Mouse (Mus musculus) kidney, embryonic 15.5 days (tissue): ENCODE measurements around the gene Gm45233. TPM values are rescaled to one million over a fixed set of nuclear protein-coding genes. Genes with fewer than 3 reads are reported as not detected.

Experiments
- ATAC-seq: fragments of 200-750 bp; cut with Nextera tagmentation; replicated peaks from 2 replicates; pipeline ENCODE4 v1.8.0; 2017; ENCODE audit warnings: moderate TSS enrichment; ENCODE audit not compliant: low FRiP score
- H3K27ac ChIP-seq: fragments of 300-500 bp; sonication (generic); 2 replicates; pipeline ENCODE4 v1.5.1; 2015; ENCODE audit warnings: mild to moderate bottlenecking, inconsistent platforms
- H3K27me3 ChIP-seq: fragments of 300-500 bp; sonication (generic); 2 replicates; pipeline ENCODE4 v1.6.1; 2015; ENCODE audit warnings: inconsistent platforms
- H3K36me3 ChIP-seq: fragments of 300-500 bp; sonication (generic); 2 replicates; pipeline ENCODE4 v1.6.1; 2015; ENCODE audit warnings: inconsistent platforms
- H3K4me1 ChIP-seq: fragments of 300-500 bp; sonication (generic); 2 replicates; pipeline ENCODE4 v1.6.1; 2015; ENCODE audit warnings: inconsistent platforms
- H3K4me2 ChIP-seq: fragments of 300-500 bp; sonication (generic); 2 replicates; pipeline ENCODE4 v1.6.1; 2015; ENCODE audit warnings: moderate library complexity, mild to moderate bottlenecking, inconsistent platforms
- H3K4me3 ChIP-seq: fragments of 300-500 bp; sonication (generic); replicated peaks from 2 replicates; pipeline ENCODE4 v1.5.1; 2015; ENCODE audit warnings: mild to moderate bottlenecking, inconsistent platforms
- H3K9ac ChIP-seq: fragments of 300-500 bp; sonication (generic); 2 replicates; pipeline ENCODE4 v1.6.1; 2015; ENCODE audit warnings: mild to moderate bottlenecking, inconsistent platforms
- H3K9me3 ChIP-seq: fragments of 300-500 bp; sonication (generic); replicated peaks from 2 replicates; pipeline ENCODE4 v1.6.1; 2016; ENCODE audit warnings: inconsistent platforms
- WGBS: fragments of 180-500 bp; shearing (Covaris S2); methylation state at CpG from one replicate; pipeline ENCODE4 v1.1.7; 2015; ENCODE audit warnings: mixed read lengths; 5-methylcytosine and 5-hydroxymethylcytosine counted together
- polyA plus RNA-seq: library from polyadenylated mRNA; unstranded; fragments of >200 nt; fragmentation: Nextera tagmentation; extraction: Ambion mirVana; gene quantifications from 2 replicates; pipeline ENCODE4 v1.2.1, GENCODE M21; 2015

Gene Gm45233
- polyA plus RNA-seq, 1 experiment from 2014 or later, result 0.66 TPM

- Histone ChIP-seq H3K9me3 (no peaks in the 10 kb centered on the region), H3K4me2 (no peak overlapping the region), H3K4me3 (no peak overlapping the region), H3K9ac (no peak overlapping the region), H3K4me1 (no peaks in the 10 kb centered on the region), H3K27ac (no peak overlapping the region), H3K27me3 (no peaks in the 10 kb centered on the region), H3K36me3 (peaks cover 66% of the 10 kb centered on the region)
- 49% methylated on average over 4 of the region's 4 CpGs for WGBS
- peak; percentile 55 for ATAC-seq
Measured at GRCm38 (mm10) chr7:43452609-43453008, 8.7 kb downstream of the Gm45233 start.

- no peak overlapping the region for H3K9ac ChIP-seq
- WGBS, result 75% methylated on average over 14 of the region's 14 CpGs
- no peak overlapping the region for H3K27ac ChIP-seq
- no peaks in the 10 kb centered on the region for H3K4me1 ChIP-seq
- H3K4me2 ChIP-seq, result no peak overlapping the region
- H3K4me3 ChIP-seq, result no peak overlapping the region
- no peaks in the 10 kb centered on the region for H3K27me3 ChIP-seq
- ATAC-seq, result no peak
- H3K9me3 ChIP-seq, result no peaks in the 10 kb centered on the region
- H3K36me3 ChIP-seq, result peaks cover 73% of the 10 kb centered on the region
Measured at GRCm38 (mm10) chr7:43453599-43454355, 9.8 kb downstream of the Gm45233 start.

- Histone ChIP-seq H3K4me3 (no peak overlapping the region), H3K4me2 (no peak overlapping the region), H3K9ac (no peak overlapping the region), H3K27ac (no peak overlapping the region), H3K27me3 (no peaks in the 10 kb centered on the region), H3K9me3 (no peaks in the 10 kb centered on the region), H3K36me3 (peaks cover 73% of the 10 kb centered on the region), H3K4me1 (no peaks in the 10 kb centered on the region)
- 91% methylated on average over 6 of the region's 6 CpGs for WGBS
- no peak for ATAC-seq
Measured at GRCm38 (mm10) chr7:43454371-43454770, 10.4 kb downstream of the Gm45233 start.

GRCm38 (mm10) chr7:43462851-43463250 is 18.9 kb downstream of the Gm45233 start, which contains the start of gene Vsig10l:
Gene Vsig10l (plus strand): TSS chr7:43463151.
- Histone ChIP-seq H3K36me3 (peaks cover 5% of the 10 kb centered on the region), H3K4me2 (no peak within 1 kb of the TSS), H3K4me3 (no peak within 1 kb of the TSS), H3K27ac (no peak within 1 kb of the TSS), H3K9me3 (no peaks in the 10 kb centered on the region), H3K27me3 (0 out of 2 replicates have a peak, but pooled peaks cover 14% of the 10 kb centered on the region), H3K9ac (no peak within 1 kb of the TSS), H3K4me1 (peaks cover 16% of the 10 kb centered on the region)
- ATAC-seq, result no peak
- WGBS, result 66% methylated on average over 4 of the region's 4 CpGs

GRCm38 (mm10) chr7:43463976-43464375 is 20.0 kb downstream of the Gm45233 start:
- Histone ChIP-seq H3K27ac (no peak overlapping the region), H3K36me3 (no peaks in the 10 kb centered on the region), H3K9me3 (no peaks in the 10 kb centered on the region), H3K9ac (no peak overlapping the region), H3K4me2 (no peak overlapping the region), H3K27me3 (0 out of 2 replicates have a peak, but pooled peaks cover 14% of the 10 kb centered on the region), H3K4me1 (peaks cover 16% of the 10 kb centered on the region), H3K4me3 (no peak overlapping the region)
- no peak for ATAC-seq
- WGBS, result 85% methylated on average over 7 of the region's 7 CpGs

- H3K4me3 ChIP-seq, result peak overlapping the region; percentile 51
- ATAC-seq, result peak; percentile 13; the same call in 1 of the 2 replicates
- H3K9ac ChIP-seq, result peak overlapping the region; percentile 35
- peak overlapping the region; percentile 41; the same call in 1 of the 2 replicates for H3K27ac ChIP-seq
- H3K27me3 ChIP-seq, result 0 out of 2 replicates have a peak, but pooled peaks cover 14% of the 10 kb centered on the region
- peak overlapping the region; percentile 82 for H3K4me2 ChIP-seq
- no peaks in the 10 kb centered on the region for H3K9me3 ChIP-seq
- no peaks in the 10 kb centered on the region for H3K36me3 ChIP-seq
- peaks cover 16% of the 10 kb centered on the region for H3K4me1 ChIP-seq
- WGBS, result 5% methylated on average over 35 of the region's 35 CpGs
Measured at GRCm38 (mm10) chr7:43464864-43465343, 21.0 kb downstream of the Gm45233 start.

- Histone ChIP-seq H3K9me3 (no peaks in the 10 kb centered on the region), H3K4me1 (peaks cover 16% of the 10 kb centered on the region), H3K27ac (peak overlapping the region; percentile 41; the same call in 1 of the 2 replicates), H3K4me2 (peak overlapping the region; percentile 82), H3K9ac (peak overlapping the region; percentile 35), H3K4me3 (peak overlapping the region; percentile 51), H3K36me3 (no peaks in the 10 kb centered on the region), H3K27me3 (0 out of 2 replicates have a peak, but pooled peaks cover 14% of the 10 kb centered on the region)
- under 1% methylated on average over 33 of the region's 33 CpGs for WGBS
- ATAC-seq, result peak; percentile 92
Measured at GRCm38 (mm10) chr7:43465344-43466098, 21.6 kb downstream of the Gm45233 start.

GRCm38 (mm10) chr7:43466099-43466694 is 22.3 kb downstream of the Gm45233 start:
- under 1% methylated on average over 33 of the region's 33 CpGs for WGBS
- ATAC-seq, result peak; percentile 66
- Histone ChIP-seq H3K27me3 (0 out of 2 replicates have a peak, but pooled peaks cover 14% of the 10 kb centered on the region), H3K4me1 (peaks cover 16% of the 10 kb centered on the region), H3K9ac (peak overlapping the region; percentile 23; the same call in 1 of the 2 replicates), H3K36me3 (peaks cover 4% of the 10 kb centered on the region; the same call in 1 of the 2 replicates), H3K4me2 (peak overlapping the region; percentile 82), H3K9me3 (no peaks in the 10 kb centered on the region), H3K27ac (peak overlapping the region; percentile 22; the same call in 1 of the 2 replicates), H3K4me3 (peak overlapping the region; percentile 51)

- Histone ChIP-seq H3K9me3 (no peaks in the 10 kb centered on the region), H3K4me1 (peaks cover 8% of the 10 kb centered on the region), H3K27me3 (peaks cover 13% of the 10 kb centered on the region), H3K4me2 (no peak overlapping the region), H3K36me3 (peaks cover 4% of the 10 kb centered on the region; the same call in 1 of the 2 replicates), H3K4me3 (no peak overlapping the region), H3K9ac (no peak overlapping the region), H3K27ac (no peak overlapping the region)
- ATAC-seq, result no peak
- WGBS, result 54% methylated on average over 8 of the region's 8 CpGs
Measured at GRCm38 (mm10) chr7:43470373-43470772, 26.4 kb downstream of the Gm45233 start.

- 0 out of 2 replicates have a peak, but pooled peaks have one; percentile 31 for ATAC-seq
- Histone ChIP-seq H3K9ac (no peak overlapping the region), H3K4me2 (0 out of 2 replicates have a peak overlapping the region, but pooled peaks have one; percentile 12), H3K9me3 (no peaks in the 10 kb centered on the region), H3K27ac (no peak overlapping the region), H3K4me1 (peaks cover 15% of the 10 kb centered on the region), H3K27me3 (peaks cover 40% of the 10 kb centered on the region), H3K36me3 (peaks cover 4% of the 10 kb centered on the region; the same call in 1 of the 2 replicates), H3K4me3 (peak overlapping the region; percentile 4; the same call in 1 of the 2 replicates)
- 10% methylated on average over 23 of the region's 23 CpGs for WGBS
Measured at GRCm38 (mm10) chr7:43475706-43476105, 31.8 kb downstream of the Gm45233 start.

GRCm38 (mm10) chr7:43476376-43476775 is 32.4 kb downstream of the Gm45233 start:
- Histone ChIP-seq H3K4me2 (peak overlapping the region; percentile 36), H3K27me3 (peaks cover 40% of the 10 kb centered on the region), H3K9ac (no peak overlapping the region), H3K9me3 (no peaks in the 10 kb centered on the region), H3K4me1 (peaks cover 15% of the 10 kb centered on the region), H3K27ac (no peak overlapping the region), H3K4me3 (peak overlapping the region; percentile 3; the same call in 1 of the 2 replicates), H3K36me3 (no peaks in the 10 kb centered on the region)
- WGBS, result 2% methylated on average over 13 of the region's 13 CpGs
- ATAC-seq, result no peak; the same call in 1 of the 2 replicates
